Mouse (Mus musculus) liver, postnatal 0 days (tissue): ENCODE measurements around the gene Mlec.

Experiments used
- CTCF ChIP-seq: sonication (generic); IDR thresholded peaks from 2 replicates; pipeline ENCODE4 v1.5.1; 2016; ENCODE audit warnings: antibody characterized with exemption, low read depth
- EP300 ChIP-seq: IDR thresholded peaks from 2 replicates; pipeline ENCODE4 v1.6.1; 2016; ENCODE audit warnings: antibody characterized with exemption, low read depth, mild to moderate bottlenecking

DNA sequence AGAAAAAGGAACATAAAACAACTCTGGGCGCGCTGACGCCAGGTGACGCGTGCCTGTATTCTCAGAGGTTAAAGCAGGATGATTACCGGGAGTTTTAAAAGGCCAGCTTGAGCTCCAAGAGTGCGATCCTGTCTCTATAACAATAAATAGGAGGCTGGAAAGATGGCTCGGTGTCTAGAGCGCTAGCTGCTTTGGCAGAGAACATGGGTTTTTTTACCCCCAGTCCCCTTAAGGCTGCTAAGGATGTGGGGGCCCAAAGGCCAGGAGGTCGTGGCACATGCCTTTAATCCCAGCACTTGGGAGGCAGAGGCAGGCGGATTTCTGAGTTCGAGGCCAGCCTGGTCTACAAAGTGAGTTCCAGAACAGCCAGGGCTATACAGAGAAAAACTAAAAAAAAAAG lies 1.2 kb upstream of the Mlec start:
- TF ChIP-seq EP300 (no peak), CTCF (no peak)
